Mouse (Mus musculus): Measurements from ENCODE around the gene Gpr158. TPM values are rescaled to one million over a fixed set of nuclear protein-coding genes. Genes with fewer than 3 reads are reported as not detected.
"Not testable (repeated sequence)": the region's sequence is repeated elsewhere in the genome, so short reads cannot be mapped to it uniquely, and the experiment has no call there.

The Gpr158 gene
- polyA plus RNA-seq, 1 experiment from 2014 or later = 6.1 TPM

GRCm38 (mm10) chr2:21405617-21406016 is 38.3 kb downstream of the Gpr158 start:
- Histone ChIP-seq H3K4me1 (ENCODE audit: control insufficient read depth, insufficient read depth, low read length) (no peaks in the 10 kb centered on the region), H3K9ac (replicated peaks; ENCODE audit: low read depth, low read length) (no peak overlapping the region), H3K4me2 (ENCODE audit: low read depth, low read length) (no peak overlapping the region), H3K27ac (ENCODE audit: low read depth, low read length) (no peak overlapping the region), H3K36me3 (ENCODE audit: control insufficient read depth, insufficient read depth, low read length) (no peaks in the 10 kb centered on the region), H3K27me3 (ENCODE audit: control insufficient read depth, insufficient read depth, low read length) (no peaks in the 10 kb centered on the region), H3K4me3 (ENCODE audit: low read depth, low read length) (no peak overlapping the region), H3K9me3 (ENCODE audit: control insufficient read depth, low read length) (no peaks in the 10 kb centered on the region)
- WGBS = 67% methylated on average over 3 of the region's 3 CpGs
- ATAC-seq (ENCODE audit: low read depth) = no peak

- H3K36me3 ChIP-seq (ENCODE audit: control insufficient read depth, insufficient read depth, low read length) = no peaks in the 10 kb centered on the region
- no peak overlapping the region for H3K4me2 ChIP-seq (ENCODE audit: low read depth, low read length)
- no peak overlapping the region for H3K27ac ChIP-seq (ENCODE audit: low read depth, low read length)
- no peak overlapping the region for H3K9ac ChIP-seq (replicated peaks; ENCODE audit: low read depth, low read length)
- H3K4me1 ChIP-seq (ENCODE audit: control insufficient read depth, insufficient read depth, low read length) = no peaks in the 10 kb centered on the region
- H3K27me3 ChIP-seq (ENCODE audit: control insufficient read depth, insufficient read depth, low read length) = no peaks in the 10 kb centered on the region
- WGBS = 90% methylated on average over 2 of the region's 2 CpGs
- ATAC-seq (ENCODE audit: low read depth) = no peak
- H3K9me3 ChIP-seq (ENCODE audit: control insufficient read depth, low read length) = no peaks in the 10 kb centered on the region
- no peak overlapping the region for H3K4me3 ChIP-seq (ENCODE audit: low read depth, low read length)
Measured at GRCm38 (mm10) chr2:21407443-21407985, 40.2 kb downstream of the Gpr158 start.

- ATAC-seq (ENCODE audit: low read depth) = no peak
- H3K27me3 ChIP-seq (ENCODE audit: control insufficient read depth, insufficient read depth, low read length) = no peaks in the 10 kb centered on the region
- H3K27ac ChIP-seq (ENCODE audit: low read depth, low read length) = no peak overlapping the region
- H3K4me2 ChIP-seq (ENCODE audit: low read depth, low read length) = no peak overlapping the region
- no peak overlapping the region for H3K4me3 ChIP-seq (ENCODE audit: low read depth, low read length)
- H3K36me3 ChIP-seq (ENCODE audit: control insufficient read depth, insufficient read depth, low read length) = no peaks in the 10 kb centered on the region
- no peaks in the 10 kb centered on the region for H3K9me3 ChIP-seq (ENCODE audit: control insufficient read depth, low read length)
- no peaks in the 10 kb centered on the region for H3K4me1 ChIP-seq (ENCODE audit: control insufficient read depth, insufficient read depth, low read length)
- H3K9ac ChIP-seq (replicated peaks; ENCODE audit: low read depth, low read length) = no peak overlapping the region
- WGBS = 89% methylated on average over 3 of the region's 3 CpGs
Measured at GRCm38 (mm10) chr2:21408821-21409220, 41.5 kb downstream of the Gpr158 start.

- Histone ChIP-seq H3K27me3 (ENCODE audit: control insufficient read depth, insufficient read depth, low read length) (no peaks in the 10 kb centered on the region), H3K9me3 (ENCODE audit: control insufficient read depth, low read length) (no peaks in the 10 kb centered on the region), H3K9ac (replicated peaks; ENCODE audit: low read depth, low read length) (no peak overlapping the region), H3K4me2 (ENCODE audit: low read depth, low read length) (no peak overlapping the region), H3K4me3 (ENCODE audit: low read depth, low read length) (no peak overlapping the region), H3K36me3 (ENCODE audit: control insufficient read depth, insufficient read depth, low read length) (no peaks in the 10 kb centered on the region), H3K27ac (ENCODE audit: low read depth, low read length) (no peak overlapping the region), H3K4me1 (ENCODE audit: control insufficient read depth, insufficient read depth, low read length) (no peaks in the 10 kb centered on the region)
- WGBS = 78% methylated on average over 2 of the region's 2 CpGs
- ATAC-seq (ENCODE audit: low read depth) = no peak
Measured at GRCm38 (mm10) chr2:21430288-21430687, 62.9 kb downstream of the Gpr158 start.

GRCm38 (mm10) chr2:21431182-21431581 is 63.8 kb downstream of the Gpr158 start:
- Histone ChIP-seq H3K27ac (ENCODE audit: low read depth, low read length) (no peak overlapping the region), H3K27me3 (ENCODE audit: control insufficient read depth, insufficient read depth, low read length) (no peaks in the 10 kb centered on the region), H3K4me3 (ENCODE audit: low read depth, low read length) (no peak overlapping the region), H3K9ac (replicated peaks; ENCODE audit: low read depth, low read length) (no peak overlapping the region), H3K9me3 (ENCODE audit: control insufficient read depth, low read length) (no peaks in the 10 kb centered on the region), H3K4me2 (ENCODE audit: low read depth, low read length) (no peak overlapping the region), H3K36me3 (ENCODE audit: control insufficient read depth, insufficient read depth, low read length) (no peaks in the 10 kb centered on the region), H3K4me1 (ENCODE audit: control insufficient read depth, insufficient read depth, low read length) (no peaks in the 10 kb centered on the region)
- WGBS = 55% methylated on average over 6 of the region's 6 CpGs
- no peak for ATAC-seq (ENCODE audit: low read depth)

- no peaks in the 10 kb centered on the region for H3K9me3 ChIP-seq (ENCODE audit: control insufficient read depth, low read length)
- H3K27me3 ChIP-seq (ENCODE audit: control insufficient read depth, insufficient read depth, low read length) = no peaks in the 10 kb centered on the region
- H3K4me1 ChIP-seq (ENCODE audit: control insufficient read depth, insufficient read depth, low read length) = no peaks in the 10 kb centered on the region
- H3K27ac ChIP-seq (ENCODE audit: low read depth, low read length) = no peak overlapping the region
- no peak for ATAC-seq (ENCODE audit: low read depth)
- no peak overlapping the region for H3K4me2 ChIP-seq (ENCODE audit: low read depth, low read length)
- no peak overlapping the region for H3K9ac ChIP-seq (replicated peaks; ENCODE audit: low read depth, low read length)
- no peaks in the 10 kb centered on the region for H3K36me3 ChIP-seq (ENCODE audit: control insufficient read depth, insufficient read depth, low read length)
- no peak overlapping the region for H3K4me3 ChIP-seq (ENCODE audit: low read depth, low read length)
- WGBS = 80% methylated on average over 3 of the region's 3 CpGs
Measured at GRCm38 (mm10) chr2:21439626-21440025, 72.3 kb downstream of the Gpr158 start.

GRCm38 (mm10) chr2:21460606-21461005 is 93.3 kb downstream of the Gpr158 start:
- not testable (repeated sequence) for H3K4me3 ChIP-seq (ENCODE audit: low read depth, low read length); H3K4me2 ChIP-seq (ENCODE audit: low read depth, low read length); H3K27ac ChIP-seq (ENCODE audit: low read depth, low read length); H3K27me3 ChIP-seq (ENCODE audit: control insufficient read depth, insufficient read depth, low read length); ATAC-seq (ENCODE audit: low read depth); H3K4me1 ChIP-seq (ENCODE audit: control insufficient read depth, insufficient read depth, low read length); H3K36me3 ChIP-seq (ENCODE audit: control insufficient read depth, insufficient read depth, low read length); H3K9me3 ChIP-seq (ENCODE audit: control insufficient read depth, low read length); H3K9ac ChIP-seq (replicated peaks; ENCODE audit: low read depth, low read length)
- 83% methylated on average over 4 of the region's 4 CpGs for WGBS

- WGBS = 93% methylated on average over 2 of the region's 2 CpGs
- no peak overlapping the region for H3K27ac ChIP-seq (ENCODE audit: low read depth, low read length)
- no peaks in the 10 kb centered on the region for H3K9me3 ChIP-seq (ENCODE audit: control insufficient read depth, low read length)
Measured at GRCm38 (mm10) chr2:21474957-21475356, 107.6 kb downstream of the Gpr158 start.

GRCm38 (mm10) chr2:21496881-21497280 is 129.5 kb downstream of the Gpr158 start:
- Histone ChIP-seq H3K4me3 (ENCODE audit: low read depth, low read length) (no peak overlapping the region), H3K9ac (replicated peaks; ENCODE audit: low read depth, low read length) (no peak overlapping the region), H3K27ac (ENCODE audit: low read depth, low read length) (no peak overlapping the region), H3K4me2 (ENCODE audit: low read depth, low read length) (no peak overlapping the region), H3K9me3 (ENCODE audit: control insufficient read depth, low read length) (no peaks in the 10 kb centered on the region), H3K4me1 (ENCODE audit: control insufficient read depth, insufficient read depth, low read length) (no peaks in the 10 kb centered on the region), H3K36me3 (ENCODE audit: control insufficient read depth, insufficient read depth, low read length) (no peaks in the 10 kb centered on the region), H3K27me3 (ENCODE audit: control insufficient read depth, insufficient read depth, low read length) (no peaks in the 10 kb centered on the region)
- WGBS = 85% methylated on average over 3 of the region's 3 CpGs
- no peak for ATAC-seq (ENCODE audit: low read depth)

More at GRCm38 (mm10) chr2:21474957-21475356, 107.6 kb downstream of the Gpr158 start:
- no peak for ATAC-seq (ENCODE audit: low read depth)
- Histone ChIP-seq H3K4me2 (ENCODE audit: low read depth, low read length) (no peak overlapping the region), H3K4me1 (ENCODE audit: control insufficient read depth, insufficient read depth, low read length) (no peaks in the 10 kb centered on the region), H3K9ac (replicated peaks; ENCODE audit: low read depth, low read length) (no peak overlapping the region), H3K27me3 (ENCODE audit: control insufficient read depth, insufficient read depth, low read length) (no peaks in the 10 kb centered on the region), H3K36me3 (ENCODE audit: control insufficient read depth, insufficient read depth, low read length) (no peaks in the 10 kb centered on the region), H3K4me3 (ENCODE audit: low read depth, low read length) (no peak overlapping the region)

Measured in neural tube, embryonic 14.5 days (tissue).